31 mouse cellular contexts compared by ENCODE assay signal in the genomic region with DNA sequence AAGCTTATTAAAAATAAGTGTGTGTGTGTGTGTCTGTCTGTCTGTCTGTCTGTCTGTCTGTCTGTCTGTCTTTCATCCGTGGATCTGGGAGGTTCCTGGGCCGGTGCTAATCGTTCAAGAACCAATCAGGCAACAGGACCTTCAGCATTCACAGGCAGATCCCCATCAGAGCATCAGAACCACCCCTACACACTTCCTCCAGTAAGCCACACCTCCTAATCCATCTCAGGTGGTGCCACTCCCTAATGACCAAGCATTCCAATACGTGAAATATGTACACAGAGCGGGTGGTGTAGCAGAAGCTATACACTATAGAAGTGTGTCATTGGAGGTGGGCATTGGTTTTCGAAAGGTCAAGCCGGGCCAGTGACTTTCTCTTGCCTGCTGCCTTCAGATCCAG. TPM values are rescaled to one million over a fixed set of nuclear protein-coding genes. Genes with fewer than 3 reads are reported as not detected.
DNase-seq lines count a peak whose midpoint lies in the region; ATAC-seq lines count a peak whose summit lies in the region.
"Had no signal": no experiment of that assay in that cellular context is flagged by ENCODE, and none has a peak within 500 bp of the region (broad histone marks: within the 10 kb centered on the region; RNA-seq: fewer than 3 reads in every experiment).

No protein-coding gene starts in this region.

- no peaks in the 10 kb centered on the region for H3K4me1 ChIP-seq in kidney, embryonic 15.5 days
- H3K4me1 ChIP-seq in liver, embryonic 15.5 days (replicated peaks): peaks cover 32% of the 10 kb centered on the region
- H3K4me1 ChIP-seq: embryonic facial prominence, embryonic 12.5 days; neural tube, embryonic 15.5 days had no signal

- H3K9ac ChIP-seq in kidney, embryonic 15.5 days: no peak overlapping the region
- no peak overlapping the region for H3K9ac ChIP-seq in liver, embryonic 15.5 days
- H3K9ac ChIP-seq: embryonic facial prominence, embryonic 12.5 days; neural tube, embryonic 15.5 days had no signal

- no peaks in the 10 kb centered on the region for H3K27me3 ChIP-seq in kidney, embryonic 15.5 days
- H3K27me3 ChIP-seq in liver, embryonic 15.5 days: no peaks in the 10 kb centered on the region
- H3K27me3 ChIP-seq: embryonic facial prominence, embryonic 12.5 days; neural tube, embryonic 15.5 days had no signal

- H3K4me2 ChIP-seq in kidney, embryonic 15.5 days: no peak overlapping the region
- no peak overlapping the region for H3K4me2 ChIP-seq in liver, embryonic 15.5 days
- H3K4me2 ChIP-seq: embryonic facial prominence, embryonic 12.5 days; midbrain, embryonic 11.5 days; neural tube, embryonic 15.5 days had no signal

- no peaks in the 10 kb centered on the region for H3K9me3 ChIP-seq in kidney, embryonic 15.5 days (replicated peaks)
- no peaks in the 10 kb centered on the region for H3K9me3 ChIP-seq in liver, embryonic 15.5 days (replicated peaks)
- H3K9me3 ChIP-seq: embryonic facial prominence, embryonic 12.5 days; heart, embryonic 10.5 days; neural tube, embryonic 15.5 days had no signal

- no peak for DNase-seq in kidney, adult 11 months
- no peak for DNase-seq in urinary bladder, postnatal 10 days (ENCODE audit: low spot score)
- DNase-seq in right cerebral cortex, adult 18-20 months: no peak
- no peak for DNase-seq in lung, postnatal 25 days (ENCODE audit: low spot score)
- DNase-seq: adrenal gland, postnatal 25 days; cerebellum, postnatal 10 days; gastrocnemius, adult 2 months; kidney, adult 18-20 months; lung, adult 18-20 months; lung, postnatal 10 days had no signal

- ATAC-seq in kidney, embryonic 15.5 days (replicated peaks; ENCODE audit: low FRiP score): 0 out of 2 replicates have a peak, but pooled peaks have one; percentile 36
- peak; percentile 55; the same call in 1 of the 2 replicates for ATAC-seq in erythroblast, adult 5-6 weeks (replicated peaks; ENCODE audit: low FRiP score, poor library complexity, severe bottlenecking)
- ATAC-seq in liver, embryonic 15.5 days (ENCODE audit: insufficient read depth): peak; percentile 89
- ATAC-seq: forebrain, embryonic 14.5 days; hindbrain, postnatal 0 days had no signal

- WGBS in kidney, embryonic 15.5 days: 91% methylated on average over 7 of the region's 7 CpGs
- WGBS in liver, embryonic 15.5 days (ENCODE audit: insufficient replicate concordance): 73% methylated on average over 7 of the region's 7 CpGs

- H3K4me3 ChIP-seq in kidney, embryonic 15.5 days (replicated peaks): no peak overlapping the region
- H3K4me3 ChIP-seq in liver, embryonic 15.5 days (replicated peaks): no peak overlapping the region
- H3K4me3 ChIP-seq: embryonic facial prominence, embryonic 12.5 days; gastrocnemius, adult 2 months; heart, embryonic 10.5 days; neural tube, embryonic 15.5 days had no signal

- no peaks in the 10 kb centered on the region for H3K36me3 ChIP-seq in kidney, embryonic 15.5 days
- no peaks in the 10 kb centered on the region for H3K36me3 ChIP-seq in liver, embryonic 15.5 days (replicated peaks)
- H3K36me3 ChIP-seq: embryonic facial prominence, embryonic 12.5 days; neural tube, embryonic 15.5 days had no signal

- no peak overlapping the region for H3K27ac ChIP-seq in kidney, embryonic 15.5 days
- H3K27ac ChIP-seq in liver, embryonic 15.5 days (replicated peaks): peak overlapping the region; percentile 26
- H3K27ac ChIP-seq: embryonic facial prominence, embryonic 12.5 days; gastrocnemius, adult 2 months; heart, embryonic 10.5 days; hindbrain, postnatal 0 days; kidney, postnatal 0 days; neural tube, embryonic 15.5 days had no signal

RNA-seq across cellular contexts. Expression of gene Fam169a, which starts 15.3 kb away (rescaled TPM):
- 3.0 and 3.4 TPM in 2 replicates for polyA plus RNA-seq in kidney, embryonic 15.5 days (2015; fragmentation: Nextera tagmentation; extraction: Ambion mirVana)
- total RNA-seq in erythroblast, adult 5-6 weeks (2015; ENCODE audit: low replicate concordance): under 0.01 and 1.7 TPM in 2 replicates
- 0.56 and 2.3 TPM in 2 replicates for total RNA-seq in erythroblast, adult 5-6 weeks (2017; ENCODE audit: low replicate concordance)
- polyA plus RNA-seq in liver, embryonic 15.5 days (2015; fragmentation: Nextera tagmentation; extraction: Ambion mirVana): 0.84 and 0.98 TPM in 2 replicates
- total RNA-seq: gastrocnemius, adult 2 months; gastrocnemius, postnatal 4 days had no signal

RNA-seq across cellular contexts. Expression of gene Gm6169, which starts 16.6 kb away (rescaled TPM):
- 2.7 and 3.8 TPM in 2 replicates for polyA plus RNA-seq in kidney, embryonic 15.5 days (2015; fragmentation: Nextera tagmentation; extraction: Ambion mirVana)
- 4.6 and 9.0 TPM in 2 replicates for total RNA-seq in erythroblast, adult 5-6 weeks (2015; ENCODE audit: low replicate concordance)
- total RNA-seq in erythroblast, adult 5-6 weeks (2017; ENCODE audit: low replicate concordance): 0.98 and 2.9 TPM in 2 replicates
- 0.40 and 0.64 TPM in 2 replicates for polyA plus RNA-seq in liver, embryonic 15.5 days (2015; fragmentation: Nextera tagmentation; extraction: Ambion mirVana)

RNA-seq across cellular contexts. Expression of gene 1700029F12Rik, which starts 48.3 kb away (rescaled TPM):
- not detected in 2 replicates for polyA plus RNA-seq in kidney, embryonic 15.5 days (2015; fragmentation: Nextera tagmentation; extraction: Ambion mirVana)
- not detected in 2 replicates for total RNA-seq in erythroblast, adult 5-6 weeks (2015; ENCODE audit: low replicate concordance)
- not detected in 2 replicates for total RNA-seq in erythroblast, adult 5-6 weeks (2017; ENCODE audit: low replicate concordance)
- not detected in 2 replicates for polyA plus RNA-seq in liver, embryonic 15.5 days (2015; fragmentation: Nextera tagmentation; extraction: Ambion mirVana)
- total RNA-seq: adrenal gland, postnatal 25 days; gastrocnemius, adult 2 months; gastrocnemius, postnatal 4 days; hindbrain, postnatal 0 days; layer of hippocampus, postnatal 25 days; left cerebral cortex, postnatal 10 days; megakaryocyte progenitor cell, adult 5-6 weeks had no signal
- polyA plus RNA-seq: brain, embryonic 14.5 days; cortical plate, adult 2 months; embryonic facial prominence, embryonic 12.5 days; forebrain, embryonic 14.5 days; frontal cortex, adult 2 months; heart, embryonic 10.5 days; heart, postnatal 0 days; hindbrain, embryonic 11.5 days; hindbrain, postnatal 0 days; kidney, postnatal 0 days; large intestine, adult 2 months; limb, embryonic 11.5 days; midbrain, embryonic 11.5 days; neural tube, embryonic 15.5 days had no signal

RNA-seq across cellular contexts. Expression of gene Gfm2, which starts 55.3 kb away (rescaled TPM):
- polyA plus RNA-seq in kidney, embryonic 15.5 days (2015; fragmentation: Nextera tagmentation; extraction: Ambion mirVana): 32.9 and 33.7 TPM in 2 replicates
- total RNA-seq in erythroblast, adult 5-6 weeks (2015; ENCODE audit: low replicate concordance): 6.9 and 15.2 TPM in 2 replicates
- total RNA-seq in erythroblast, adult 5-6 weeks (2017; ENCODE audit: low replicate concordance): 12.3 and 13.8 TPM in 2 replicates
- polyA plus RNA-seq in liver, embryonic 15.5 days (2015; fragmentation: Nextera tagmentation; extraction: Ambion mirVana): 16.6 and 17.1 TPM in 2 replicates

RNA-seq across cellular contexts. Expression of gene Nsa2, which starts 55.3 kb away (rescaled TPM):
- 54.5 and 57.0 TPM in 2 replicates for polyA plus RNA-seq in kidney, embryonic 15.5 days (2015; fragmentation: Nextera tagmentation; extraction: Ambion mirVana)
- 29.2 and 61.9 TPM in 2 replicates for total RNA-seq in erythroblast, adult 5-6 weeks (2015; ENCODE audit: low replicate concordance)
- total RNA-seq in erythroblast, adult 5-6 weeks (2017; ENCODE audit: low replicate concordance): 36.5 and 63.8 TPM in 2 replicates
- 19.2 and 20.7 TPM in 2 replicates for polyA plus RNA-seq in liver, embryonic 15.5 days (2015; fragmentation: Nextera tagmentation; extraction: Ambion mirVana)

Comparison
In these comparisons a context has a peak if more than half of its experiments do, and no peak if none do; other contexts are left out.
1. ATAC-seq: peak in every context shown above with its lines; median percentile 89 in liver, embryonic 15.5 days; 55 in erythroblast, adult 5-6 weeks; 36 in kidney, embryonic 15.5 days.